Mouse (Mus musculus) liver, embryonic 18 days (tissue): ENCODE data around the gene Speer4c. TPM values are rescaled to one million over a fixed set of nuclear protein-coding genes. Genes with fewer than 3 reads are reported as not detected.

Experiments
- polyA plus RNA-seq: library from polyadenylated mRNA; depleted of rRNA; stranded (reverse); fragments of >200 nt; gene quantifications from 2 replicates; pipeline ENCODE4 v1.2.3, GENCODE M21; 2012; rRNA removed

Speer4c gene
- polyA plus RNA-seq: not detected in 2 replicates

DNA sequence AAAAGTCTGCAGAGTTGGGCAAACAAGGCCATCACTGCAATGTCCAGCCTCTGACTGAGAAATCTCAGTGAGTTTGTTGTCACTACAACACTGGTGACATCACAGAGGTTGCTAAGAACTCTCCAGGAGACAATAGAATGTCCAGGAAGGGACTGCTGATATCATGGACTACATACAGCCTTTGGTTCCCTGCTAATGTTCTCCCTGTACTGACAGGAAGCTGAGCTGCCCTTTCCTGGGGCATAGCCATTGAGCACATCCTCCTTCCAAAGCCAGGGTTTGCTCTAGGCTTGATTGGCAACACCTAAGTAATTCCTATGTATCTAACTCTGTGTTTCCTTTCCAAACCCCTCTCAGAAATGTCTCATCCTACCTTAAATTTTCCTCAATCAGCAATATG lies at the start of gene Speer4c:
Gene Speer4c (minus strand): TSS at position 101 of the 400 bp plus-strand sequence.

Other genes starting within 250 kb of the Speer4c start
- 0.02 TPM in 1 of 2 replicates, not detected in the other for gene Gm21149, start 237.7 kb downstream of the Speer4c start, polyA plus RNA-seq
- not detected in 2 replicates for gene Gm21190, start 185.0 kb downstream of the Speer4c start, polyA plus RNA-seq
- not detected in 2 replicates for gene Gm21083, start 136.9 kb downstream of the Speer4c start, polyA plus RNA-seq
- gene Speer4d, start 95.2 kb downstream of the Speer4c start, polyA plus RNA-seq: not detected in 2 replicates
- not detected in 2 replicates for gene 4930572O03Rik, start 57.2 kb downstream of the Speer4c start, polyA plus RNA-seq
- gene Cacna2d1, start 220.4 kb upstream of the Speer4c start, polyA plus RNA-seq: 0.42 and 0.43 TPM in 2 replicates